Mouse (Mus musculus): ENCODE results near the gene Klhdc4.

DNA sequence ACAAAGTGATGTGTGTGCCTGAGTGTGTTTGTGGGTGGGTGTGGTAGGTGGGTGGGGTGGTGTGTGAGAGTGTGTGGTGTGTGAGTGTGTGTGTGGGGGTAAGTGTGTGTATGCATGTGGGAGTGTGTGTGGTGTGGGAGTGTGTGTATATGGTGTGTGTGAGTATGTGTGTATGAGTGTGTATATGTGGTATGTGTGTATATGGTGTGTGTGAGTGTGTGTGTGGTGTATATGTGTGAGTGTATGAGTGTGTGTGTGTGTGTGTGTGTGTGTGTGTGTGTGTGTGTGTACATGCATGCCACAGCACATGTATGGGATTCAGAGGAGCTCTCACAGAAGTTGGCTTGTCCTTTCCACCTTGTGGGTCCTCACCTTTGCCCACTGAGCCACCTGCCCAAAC, 17.4 kb upstream of the Klhdc4 start:
- TF ChIP-seq CTCF (IDR thresholded peaks at IDR 0.05; ENCODE audit: low read depth, low read length) = no peak
- no peak for TF ChIP-seq POLR2A (IDR thresholded peaks at IDR 0.05; ENCODE audit: borderline replicate concordance, low read depth, low read length)
